Mouse (Mus musculus) megakaryocyte-erythroid progenitor cell, adult 5-6 weeks (primary cell): ENCODE measurements around the gene Rin2. TPM values are rescaled to one million over a fixed set of nuclear protein-coding genes. Genes with fewer than 3 reads are reported as not detected.
A peak's percentile ranks its signal among the peaks of the same experiment; 100 is the strongest.
"Not testable (repeated sequence)": the region's sequence is repeated elsewhere in the genome, so short reads cannot be mapped to it uniquely, and the experiment has no call there.

Experiments used
- ATAC-seq: replicated peaks from 2 replicates; pipeline ENCODE4 v1.8.0; 2016; ENCODE audit warnings: mild to moderate bottlenecking, inconsistent platforms; ENCODE audit not compliant: severe bottlenecking, poor library complexity, low FRiP score, low TSS enrichment
- total RNA-seq, 2 experiments: library from RNA; stranded (forward) in 1 of 2; stranded (reverse) in 1 of 2; fragments of 200-1000, 215-1000 nt in 1 of 2; fragments of >200 nt in 1 of 2; fragmentation: Nextera tagmentation in 1 of 2; gene quantifications; 2 replicates each; pipeline ENCODE4 v1.2.3; 2014 to 2017

Rin2 gene
- total RNA-seq, 2 experiments from 2014 or later = not detected

DNA sequence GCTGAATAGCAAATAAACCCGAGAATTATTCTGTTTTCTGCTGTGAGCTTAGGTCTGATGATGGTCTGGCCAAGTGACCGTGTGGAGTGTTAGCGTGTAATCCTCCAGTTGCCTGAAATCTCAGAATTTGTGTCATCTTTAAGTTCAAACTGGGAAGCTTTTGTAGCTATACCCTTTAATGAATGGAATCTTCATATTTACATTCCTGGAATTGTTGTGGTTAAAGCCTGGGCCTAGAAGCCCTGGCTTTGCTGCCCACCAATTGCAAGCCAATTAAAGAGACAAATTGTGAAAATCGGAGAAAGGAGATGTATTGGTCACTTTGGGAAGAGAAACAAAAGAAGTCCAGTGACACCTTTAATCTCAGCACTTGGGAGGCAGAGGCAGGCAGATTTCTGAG, 6.6 kb downstream of the Rin2 start:
- ATAC-seq = no peak

DNA sequence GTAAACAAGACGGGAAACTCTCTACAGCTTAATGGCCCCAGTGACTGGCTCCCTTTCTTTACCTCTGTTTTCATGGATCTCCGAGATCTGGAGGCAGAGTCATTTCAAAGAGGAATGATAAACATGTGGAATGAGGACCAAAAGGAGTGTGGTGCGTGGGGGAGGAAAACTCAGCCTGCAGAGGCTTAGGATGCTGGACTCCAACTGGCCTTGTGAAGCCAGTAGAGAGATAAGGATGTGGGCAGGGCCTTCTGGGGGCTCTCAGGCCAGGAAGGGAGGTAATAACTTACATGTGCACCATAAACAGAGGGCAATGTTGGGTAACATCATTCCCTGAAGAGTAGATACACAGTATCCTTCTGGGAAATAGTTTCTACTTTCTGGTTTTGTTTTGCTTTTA, 7.9 kb downstream of the Rin2 start:
- no peak for ATAC-seq

DNA sequence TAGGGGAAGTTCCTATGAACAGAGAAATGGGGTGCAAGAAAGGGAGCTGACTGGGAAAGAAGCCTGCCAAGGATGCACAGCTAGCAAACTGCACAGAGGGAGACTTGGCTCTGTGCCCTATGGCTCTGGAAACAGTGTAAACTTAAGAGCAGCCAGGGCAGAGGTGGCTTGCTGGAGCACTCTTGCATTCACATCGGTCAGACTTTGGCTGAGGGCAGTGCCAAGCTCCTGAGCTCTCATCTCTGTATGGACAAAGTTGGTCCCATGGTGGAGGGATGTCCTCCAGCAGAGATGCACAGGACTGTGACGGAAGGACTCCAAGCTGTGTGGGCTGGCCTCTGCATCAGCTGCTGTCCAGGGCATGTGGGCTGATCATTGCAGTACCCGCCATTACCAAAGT, 8.5 kb downstream of the Rin2 start:
- ATAC-seq = no peak

DNA sequence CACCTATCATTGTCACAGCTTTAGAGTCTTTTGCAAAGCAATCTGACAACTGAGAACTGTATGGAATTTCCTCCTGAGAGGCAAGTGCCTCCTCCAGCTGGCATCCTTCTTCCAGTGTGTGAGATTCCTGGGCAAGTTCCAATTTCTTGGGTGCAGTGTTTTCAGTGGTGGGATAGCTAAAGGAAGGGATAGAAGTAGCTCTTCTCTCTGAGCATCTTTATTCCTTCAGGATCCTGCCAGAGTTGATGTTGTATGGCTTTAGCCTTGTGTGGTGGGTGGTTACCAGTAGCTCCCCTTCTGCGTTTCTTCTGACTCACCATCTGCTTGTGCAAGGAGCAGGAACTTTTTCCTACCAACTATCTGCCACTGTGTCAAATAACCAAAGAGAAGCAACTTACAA, 9.1 kb downstream of the Rin2 start:
- no peak for ATAC-seq

DNA sequence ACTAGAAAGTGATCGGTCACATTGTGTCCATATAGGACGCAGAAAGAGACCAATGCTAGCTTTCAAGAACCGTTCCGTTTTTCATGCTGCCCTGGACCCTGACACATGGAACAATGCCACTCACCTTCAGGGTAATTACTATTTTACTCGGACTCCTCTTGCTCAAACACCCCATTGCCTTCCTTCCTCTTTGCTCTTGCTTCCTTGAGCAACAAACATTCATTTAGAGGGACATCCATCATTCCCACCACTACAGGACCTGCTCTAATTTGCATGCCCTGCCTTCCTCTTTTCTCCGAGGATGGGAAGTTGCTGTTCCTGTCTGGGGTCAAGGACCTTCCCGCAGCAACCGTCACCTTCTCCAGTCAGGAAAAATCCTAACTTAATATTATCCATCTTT, 9.9 kb downstream of the Rin2 start:
- ATAC-seq = no peak

DNA sequence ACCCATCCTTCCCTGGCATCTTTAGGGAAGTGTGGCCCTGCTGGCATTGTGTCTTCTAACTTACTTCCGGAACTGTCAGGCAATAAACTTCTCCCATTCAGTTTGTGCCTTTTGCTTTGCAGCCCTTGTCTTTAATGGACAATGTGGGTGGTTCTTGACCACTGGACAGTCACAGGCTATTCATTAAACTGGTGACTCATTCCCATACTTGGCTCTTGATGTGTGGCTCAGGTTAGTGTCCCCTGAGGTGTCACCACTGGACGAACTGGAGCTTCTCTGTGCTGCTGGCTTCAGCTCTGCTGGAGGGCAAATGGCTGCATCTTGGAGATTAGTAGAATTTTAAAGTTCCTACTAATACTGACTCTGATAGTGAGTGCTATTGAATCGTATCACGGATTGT, 11.0 kb downstream of the Rin2 start:
- ATAC-seq = no peak

DNA sequence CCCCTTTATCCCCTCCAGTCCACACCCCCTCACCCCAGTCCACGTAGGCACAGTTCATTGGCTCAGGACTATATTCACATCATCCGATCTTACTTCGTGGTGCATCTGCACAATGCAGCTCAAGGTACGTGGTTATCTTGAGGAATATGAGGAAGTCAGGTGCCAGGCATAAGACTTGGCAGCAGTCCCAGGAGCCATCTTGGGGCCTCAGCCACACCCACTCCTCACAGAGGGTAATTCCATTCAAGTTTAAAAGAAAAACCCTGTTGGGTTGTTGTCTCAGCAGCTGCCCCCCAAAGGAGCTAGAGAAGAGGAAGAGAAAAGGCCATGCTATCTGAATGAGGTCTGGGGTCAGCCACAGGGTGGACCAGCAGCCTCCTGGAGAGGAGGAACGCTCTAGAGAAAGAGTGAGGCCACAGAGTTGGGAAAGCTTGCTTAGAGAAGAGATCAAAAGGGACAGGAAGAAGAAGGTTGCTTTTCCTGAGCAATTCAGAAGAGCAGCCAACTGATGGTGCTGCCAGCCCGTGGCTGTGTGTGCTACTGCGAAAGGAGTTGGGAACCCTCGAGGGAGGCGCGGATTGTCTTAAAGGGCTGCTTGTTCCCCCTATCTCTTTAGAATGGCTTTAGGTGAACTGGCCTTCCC, 16.5 kb downstream of the Rin2 start:
- no peak for ATAC-seq

DNA sequence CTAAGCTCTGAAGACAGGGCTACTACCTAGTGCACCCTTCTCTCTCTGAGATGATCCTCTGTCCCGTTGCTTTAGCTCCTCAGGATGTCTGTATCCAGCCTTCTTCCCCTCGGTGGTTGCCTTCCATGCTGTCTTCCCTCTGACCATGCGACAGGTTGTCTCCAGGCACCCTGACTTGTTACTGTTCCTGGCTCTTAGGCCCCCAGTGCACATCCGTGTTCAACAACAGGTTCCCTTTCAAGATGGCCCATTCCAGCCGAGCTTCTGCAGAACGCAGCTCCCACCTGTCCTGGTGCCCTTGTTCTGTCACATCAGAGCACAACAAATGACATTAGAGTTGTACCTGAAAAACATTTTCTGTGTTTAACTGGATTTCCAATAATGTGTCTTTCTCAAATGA, 22.1 kb downstream of the Rin2 start:
- no peak for ATAC-seq

DNA sequence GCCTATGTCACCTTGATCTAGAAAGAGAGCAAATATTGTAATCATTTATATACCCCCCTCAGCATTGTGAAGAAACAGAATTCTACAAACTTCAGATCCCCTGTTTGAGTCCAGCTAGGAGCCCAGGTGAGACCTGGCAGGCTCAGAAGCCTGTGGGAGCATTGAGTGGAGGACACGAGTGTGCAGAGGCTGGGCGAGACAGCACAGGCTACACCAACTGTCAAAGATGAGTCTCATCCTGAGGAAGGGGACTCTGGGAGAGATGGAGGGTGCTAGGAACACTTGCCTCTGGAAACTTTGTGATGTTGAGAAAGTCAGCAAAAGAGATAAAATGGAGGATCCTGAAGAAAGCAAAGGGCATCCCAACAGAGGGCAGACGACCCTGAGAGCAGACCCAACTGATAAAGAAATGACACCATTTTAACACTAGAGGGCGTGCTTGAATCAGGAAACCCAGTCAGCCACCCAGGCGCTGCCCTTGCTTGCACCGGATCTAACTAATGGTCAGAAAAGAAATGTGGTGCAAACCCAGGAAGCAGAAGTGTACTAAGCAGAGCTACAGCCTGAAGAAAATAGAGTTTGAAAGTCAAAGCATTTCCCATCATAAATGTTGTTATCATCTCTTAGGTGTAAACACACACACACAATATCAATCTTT, 24.5 kb downstream of the Rin2 start:
- ATAC-seq = peak; percentile 91

DNA sequence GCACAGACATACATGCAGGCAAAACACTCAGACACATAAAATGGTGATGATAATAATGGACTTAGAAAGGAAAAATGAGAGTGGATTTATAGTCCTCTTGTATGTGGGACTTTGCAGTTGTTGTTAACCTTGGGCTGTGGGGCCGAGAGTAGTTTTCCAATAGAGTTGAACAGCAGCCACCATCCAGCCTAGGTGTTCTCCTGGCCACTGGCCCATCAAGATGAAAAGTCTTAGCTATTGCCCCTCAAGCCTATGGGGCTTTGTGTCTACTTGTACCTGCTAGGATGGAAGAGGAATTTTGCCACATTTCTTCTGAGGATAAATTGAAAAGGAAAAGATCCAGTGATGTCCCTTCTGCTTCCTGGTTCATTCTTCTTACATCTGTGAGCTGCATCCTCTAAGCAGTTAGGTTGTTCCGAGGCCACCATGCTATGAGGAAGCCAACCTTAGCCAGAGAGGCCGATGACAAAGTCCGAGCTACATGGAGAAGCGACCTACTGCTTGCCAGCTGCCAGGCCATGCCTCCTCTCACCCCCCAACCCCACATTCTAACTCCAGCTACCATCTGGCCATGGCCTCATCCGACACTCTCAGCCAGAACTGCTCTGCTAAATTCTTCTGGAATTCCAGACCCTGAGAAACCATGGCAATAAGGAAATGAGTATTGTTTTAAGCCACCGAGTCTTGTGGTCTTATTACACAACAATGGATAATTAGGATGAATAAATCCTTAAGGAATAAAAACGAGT, 25.4 kb downstream of the Rin2 start:
- ATAC-seq = no peak

DNA sequence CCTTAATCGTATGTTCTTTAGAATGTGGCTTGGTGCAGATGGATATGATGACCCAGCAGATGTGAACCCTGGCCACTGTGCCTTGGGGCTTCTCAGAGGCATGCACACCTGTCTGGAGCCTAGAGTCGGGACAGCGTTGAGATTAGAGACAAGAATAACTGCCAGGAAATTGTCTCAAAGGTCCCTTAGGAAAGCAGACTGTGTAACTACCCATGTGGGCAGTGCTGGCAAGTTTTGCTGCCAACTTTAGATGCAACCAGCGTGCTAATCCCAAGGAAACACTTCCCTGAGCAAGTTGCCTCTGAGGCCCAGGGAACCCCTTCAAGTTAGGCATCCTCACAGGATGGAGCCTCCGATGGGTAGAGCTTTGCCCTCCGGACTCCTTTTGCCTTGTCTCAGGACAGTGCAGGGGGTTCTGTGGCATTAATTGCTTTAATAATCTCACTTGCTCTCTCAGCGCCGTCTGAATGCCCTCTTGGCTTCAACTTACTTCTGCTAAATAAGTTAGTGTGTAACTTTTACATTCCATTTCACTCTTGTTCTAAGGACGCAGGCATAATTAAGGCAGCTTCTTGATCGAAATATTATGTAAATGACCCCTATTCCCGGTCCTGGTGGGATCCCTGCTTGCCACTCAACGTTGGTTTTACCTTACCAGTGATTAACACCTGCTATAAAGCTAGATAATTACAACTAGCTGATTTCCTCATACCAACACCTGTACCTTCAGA, 26.8 kb downstream of the Rin2 start:
- ATAC-seq = no peak

DNA sequence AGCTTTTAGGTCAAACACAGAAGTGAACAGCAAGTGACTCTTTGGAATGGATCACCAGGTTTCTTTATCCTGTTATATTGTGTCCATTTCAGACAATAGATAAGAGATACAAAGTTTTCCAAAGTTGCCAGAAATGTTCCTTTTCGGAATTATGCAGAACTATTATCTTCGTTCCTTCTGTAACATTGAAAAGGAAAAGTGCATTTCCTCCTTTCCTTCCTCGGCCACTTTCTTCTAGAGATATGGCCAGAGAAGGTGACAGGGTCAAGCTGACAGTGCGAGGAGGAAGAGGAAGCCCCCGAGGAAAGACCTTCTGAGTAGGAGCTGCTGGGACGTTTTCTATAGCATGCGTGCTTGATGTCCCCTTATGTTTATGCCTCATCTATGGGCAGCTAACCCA, 29.7 kb downstream of the Rin2 start:
- no peak for ATAC-seq

DNA sequence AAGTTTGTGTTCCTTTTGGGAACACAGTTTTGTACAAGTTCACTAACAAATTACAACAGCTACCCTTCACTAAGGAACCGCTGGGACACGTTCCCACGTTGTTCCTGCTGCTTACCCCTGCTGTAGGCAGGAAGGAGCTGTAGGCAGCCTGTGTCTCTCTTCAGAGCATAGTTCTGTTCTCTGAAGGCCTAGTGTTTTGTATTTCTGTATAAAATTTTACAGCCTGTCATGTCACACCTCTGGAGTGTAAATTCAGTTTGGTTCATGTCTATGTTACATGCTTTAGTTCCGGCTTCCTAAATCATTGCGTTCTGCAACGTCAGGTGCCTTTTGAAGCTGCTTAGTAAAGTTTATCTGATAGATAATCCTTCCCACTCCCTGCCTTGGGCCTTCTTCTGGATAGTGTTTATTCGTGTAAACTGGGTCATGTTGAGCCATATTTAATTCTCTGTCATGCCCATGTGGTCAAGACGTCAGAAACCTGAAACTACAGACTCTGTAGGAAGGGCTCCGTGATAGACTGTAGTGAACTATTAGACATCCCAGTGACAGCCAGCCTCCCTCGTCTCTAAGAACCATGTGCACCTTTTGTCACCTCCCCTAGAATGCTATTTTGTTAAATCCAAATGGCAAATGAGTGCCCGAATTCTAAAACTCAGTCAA, 34.8 kb downstream of the Rin2 start:
- ATAC-seq = no peak

DNA sequence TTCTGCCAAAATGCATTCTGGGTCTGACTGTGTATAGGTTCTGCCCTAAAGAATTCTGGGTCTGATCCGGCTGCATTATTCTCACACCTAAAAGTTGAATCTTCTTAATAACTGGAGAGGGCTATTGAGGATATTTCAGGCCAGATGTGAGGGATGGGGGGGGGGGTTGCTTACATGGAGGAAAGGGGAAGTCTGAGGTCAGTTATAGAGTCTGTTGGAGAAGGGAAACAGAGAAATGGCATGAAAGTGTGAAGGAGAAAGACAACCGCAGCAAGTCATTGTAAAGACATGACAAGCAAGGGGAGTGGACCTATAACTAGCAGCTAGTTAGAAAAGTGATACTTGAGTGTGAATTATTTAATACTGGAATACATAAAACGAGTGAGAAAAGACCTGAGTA, 36.5 kb downstream of the Rin2 start:
- no peak for ATAC-seq

DNA sequence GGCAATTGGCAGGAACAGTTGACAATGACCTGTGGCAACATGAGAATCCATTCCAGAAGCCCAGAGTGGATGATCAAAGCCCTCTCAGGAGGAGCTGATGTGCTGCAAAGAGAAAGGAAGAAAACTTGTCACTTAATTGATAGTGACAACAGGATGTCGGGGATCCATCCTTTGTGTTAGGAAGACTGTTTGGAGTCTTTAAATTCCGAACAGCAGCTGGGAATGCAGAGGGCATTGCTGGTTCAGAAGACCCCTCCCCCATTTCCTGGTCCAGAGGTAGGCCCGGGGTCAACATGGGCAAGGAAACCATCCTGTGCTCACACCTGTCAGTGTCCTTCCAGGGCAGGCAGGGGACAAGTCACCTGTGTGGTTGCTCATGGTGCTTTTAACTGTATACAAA, 37.0 kb downstream of the Rin2 start:
- ATAC-seq = no peak

DNA sequence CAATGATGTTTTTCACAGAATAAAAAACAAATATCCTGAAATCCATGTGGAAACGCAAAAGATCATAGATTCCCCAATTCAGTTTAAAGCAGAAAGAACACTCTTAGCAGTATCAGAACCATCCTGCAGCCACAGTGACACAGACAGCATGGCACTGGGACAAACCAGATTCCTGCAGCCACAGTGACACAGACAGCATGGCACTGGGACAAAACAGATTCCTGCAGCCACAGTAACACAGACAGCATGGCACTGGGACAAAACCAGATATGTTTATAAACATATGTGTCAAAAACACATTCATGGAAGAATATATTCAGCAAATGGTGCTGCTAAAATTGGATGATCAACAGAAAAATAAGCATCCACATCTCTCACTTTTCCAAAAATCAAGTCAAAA, 42.5 kb downstream of the Rin2 start:
- no peak for ATAC-seq

DNA sequence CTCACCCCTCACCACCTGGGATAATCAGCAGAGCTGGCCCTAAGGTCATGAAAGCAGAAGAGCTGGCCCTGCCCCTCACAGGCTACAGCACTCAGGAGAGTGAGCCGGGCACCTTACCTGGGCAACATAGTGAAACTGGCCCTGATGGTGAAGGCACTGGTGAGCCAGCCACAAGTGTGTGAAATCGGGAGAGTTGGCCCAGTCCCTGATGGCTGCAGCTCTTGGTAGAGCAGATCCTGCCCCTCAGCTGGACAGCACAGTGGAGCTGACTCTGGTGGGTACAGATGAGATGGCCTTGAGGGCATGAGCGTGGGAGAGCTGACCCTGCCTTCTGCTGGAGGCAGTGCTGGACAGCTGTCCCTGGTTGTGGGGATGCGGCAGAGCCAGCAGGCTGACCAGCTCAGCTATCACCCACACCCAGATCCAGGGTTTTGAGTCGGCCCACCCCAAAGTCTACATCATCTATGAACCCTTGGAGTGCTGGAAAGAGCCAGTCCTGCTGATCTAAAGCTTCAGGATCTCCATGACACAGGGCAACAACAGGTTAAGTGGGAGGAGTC, 43.7 kb downstream of the Rin2 start:
- no peak for ATAC-seq

DNA sequence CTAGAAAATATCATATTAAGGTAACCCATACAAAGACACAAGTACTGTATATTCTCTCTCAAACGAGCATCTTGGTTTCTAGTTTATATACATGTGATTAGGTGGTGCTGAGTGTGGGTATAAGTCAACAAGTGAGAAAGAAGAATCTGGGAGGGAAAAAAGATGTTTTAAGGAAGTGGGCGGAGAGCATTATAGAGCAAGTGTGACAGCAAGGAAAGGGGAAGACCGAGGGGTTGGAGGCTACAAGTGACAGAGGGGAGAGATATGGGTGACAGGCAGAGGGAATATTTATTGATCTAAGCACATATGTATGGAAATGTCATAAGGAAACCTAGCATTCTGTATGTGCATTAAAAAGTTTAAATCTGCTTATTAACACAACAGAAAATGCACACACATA, 45.1 kb downstream of the Rin2 start:
- ATAC-seq = no peak

DNA sequence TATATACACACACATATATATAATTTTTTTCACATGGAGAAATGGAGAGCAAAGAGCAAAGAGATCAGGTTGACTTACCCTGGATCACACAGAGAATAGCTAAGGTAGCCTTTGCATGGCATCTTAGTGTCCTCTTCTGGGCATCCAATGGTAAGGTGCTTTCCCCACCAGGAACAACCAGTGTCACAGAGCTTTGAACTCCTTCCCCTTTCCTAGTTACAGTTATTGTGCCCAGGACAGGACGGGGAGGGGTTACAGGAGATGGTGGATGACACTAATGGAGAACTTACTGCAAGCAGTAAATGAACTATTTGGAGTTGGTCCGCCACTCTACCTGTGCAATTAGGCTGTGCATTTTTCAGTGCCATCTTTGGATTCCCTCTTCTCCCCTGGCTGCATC, 45.7 kb downstream of the Rin2 start:
- ATAC-seq = no peak

DNA sequence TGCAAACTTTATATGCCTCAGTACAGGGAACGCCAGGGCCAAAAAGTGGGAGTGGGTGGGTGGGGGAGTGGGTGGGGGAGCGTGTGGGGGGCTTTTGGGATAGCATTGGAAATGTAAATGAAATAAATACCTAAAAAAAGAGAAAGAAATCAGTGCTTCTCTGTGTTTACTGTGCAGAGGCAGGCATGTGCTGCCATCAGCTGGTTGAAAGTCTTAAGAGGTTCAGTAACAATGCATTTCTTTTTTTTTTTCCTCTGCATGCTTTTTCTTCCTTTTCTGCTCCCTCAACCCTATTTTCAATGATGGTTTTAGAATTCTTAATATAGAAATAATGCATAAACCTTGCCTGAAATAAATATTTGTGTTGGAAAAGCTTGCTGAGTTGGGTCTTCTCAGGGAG, 47.3 kb downstream of the Rin2 start:
- not testable (repeated sequence) for ATAC-seq
